ENCODE assay signal across 8 mouse cellular contexts in the genomic region with DNA sequence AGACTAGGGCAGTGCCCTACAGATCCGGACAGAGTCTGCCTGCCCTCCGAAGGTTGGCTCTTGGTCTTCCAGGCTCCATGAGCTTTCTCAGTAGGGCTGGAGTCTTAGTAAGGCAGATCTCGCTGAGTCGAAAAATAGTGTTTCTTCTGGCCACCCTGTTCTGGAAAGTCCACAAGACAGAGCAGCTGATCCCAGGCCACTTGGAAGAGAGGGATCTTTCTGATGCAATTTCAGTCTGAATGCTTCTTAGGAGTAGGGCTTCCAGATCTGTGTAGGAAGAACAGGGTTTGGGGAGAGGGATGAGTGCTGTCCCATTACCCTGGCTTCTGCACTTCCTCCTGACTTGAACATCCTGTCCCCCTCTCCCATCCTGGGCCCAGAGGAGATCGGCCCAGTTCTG. TPM values are rescaled to one million over a fixed set of nuclear protein-coding genes. Genes with fewer than 3 reads are reported as not detected.
DNase-seq lines count a peak whose midpoint lies in the region; ATAC-seq and TF ChIP-seq lines count a peak whose summit lies in the region.
"Had no signal": no experiment of that assay in that cellular context is flagged by ENCODE, and none has a peak within 500 bp of the region (broad histone marks: within the 10 kb centered on the region; RNA-seq: fewer than 3 reads in every experiment).

A gene (minus strand): TSS at position 67 of the 400 bp plus-strand sequence.

- no peak for ATAC-seq in lung, embryonic 14.5 days (ENCODE audit: insufficient read depth)
- no peak for ATAC-seq in forebrain, embryonic 12.5 days (ENCODE audit: low FRiP score)
- ATAC-seq in limb, embryonic 11.5 days (ENCODE audit: insufficient number of reproducible peaks, low FRiP score, low TSS enrichment, low read depth) = no peak

- no peaks in the 10 kb centered on the region for H3K9me3 ChIP-seq in lung, embryonic 14.5 days (ENCODE audit: low read depth, low read length)
- no peaks in the 10 kb centered on the region for H3K9me3 ChIP-seq in forebrain, embryonic 12.5 days
- H3K9me3 ChIP-seq in limb, embryonic 11.5 days (ENCODE audit: control insufficient read depth, low read length) = no peaks in the 10 kb centered on the region

- H3K9ac ChIP-seq in lung, embryonic 14.5 days = peak within 1 kb of the TSS; percentile 58
- peak within 1 kb of the TSS; percentile 64 for H3K9ac ChIP-seq in forebrain, embryonic 12.5 days
- H3K9ac ChIP-seq in limb, embryonic 11.5 days (ENCODE audit: low read length) = peak within 1 kb of the TSS; percentile 4; the same call in 1 of the 2 replicates

- peak within 1 kb of the TSS; percentile 91 for H3K4me2 ChIP-seq in lung, embryonic 14.5 days
- H3K4me2 ChIP-seq in forebrain, embryonic 12.5 days = peak within 1 kb of the TSS; percentile 67
- peak within 1 kb of the TSS; percentile 53 for H3K4me2 ChIP-seq in limb, embryonic 11.5 days (ENCODE audit: low read depth, severe bottlenecking)

- H3K36me3 ChIP-seq in lung, embryonic 14.5 days (ENCODE audit: insufficient read depth) = 0 out of 2 replicates have a peak, but pooled peaks cover 5% of the 10 kb centered on the region
- no peaks in the 10 kb centered on the region for H3K36me3 ChIP-seq in forebrain, embryonic 12.5 days (replicated peaks)
- H3K36me3 ChIP-seq in limb, embryonic 11.5 days (ENCODE audit: control insufficient read depth, insufficient read depth, low read length) = no peaks in the 10 kb centered on the region

- no peak for DNase-seq in lung, embryonic 14.5 days
- no peak for DNase-seq in lung, adult 18-20 months
- DNase-seq in limb, embryonic 11.5 days (ENCODE audit: low spot score) = no peak
- no peak for DNase-seq in adrenal gland, adult 18-20 months (ENCODE audit: low spot score in 2 of 2)
- no peak for DNase-seq in right cerebral cortex, postnatal 36 days (ENCODE audit: low spot score in 2 of 2)
- DNase-seq: adrenal gland, adult 8-10 months had no signal

- 0 out of 2 replicates have a peak, but pooled peaks cover 7% of the 10 kb centered on the region for H3K4me1 ChIP-seq in lung, embryonic 14.5 days (ENCODE audit: insufficient read depth)
- peaks cover 42% of the 10 kb centered on the region for H3K4me1 ChIP-seq in forebrain, embryonic 12.5 days
- H3K4me1 ChIP-seq in limb, embryonic 11.5 days (ENCODE audit: control insufficient read depth, insufficient read depth, low read length) = peaks cover 21% of the 10 kb centered on the region
- H3K4me1 ChIP-seq in olfactory bulb, adult 2 months (ENCODE audit: control insufficient read depth, insufficient read depth, low read length) = peaks cover 28% of the 10 kb centered on the region

- peak within 1 kb of the TSS; percentile 41 for H3K4me3 ChIP-seq in lung, embryonic 14.5 days (ENCODE audit: low read depth, low read length)
- peak within 1 kb of the TSS; percentile 51 for H3K4me3 ChIP-seq in forebrain, embryonic 12.5 days (replicated peaks)
- peak within 1 kb of the TSS; percentile 44 for H3K4me3 ChIP-seq in limb, embryonic 11.5 days (ENCODE audit: low read depth, low read length)
- H3K4me3 ChIP-seq in olfactory bulb, adult 2 months (ENCODE audit: insufficient read depth, low read depth, low read length) = peak within 1 kb of the TSS; percentile 61

- whole genome bisulfite sequencing in lung, embryonic 14.5 days = 79% methylated on average over 5 of the region's 5 CpGs
- 82% methylated on average over 5 of the region's 5 CpGs for WGBS in forebrain, embryonic 12.5 days
- 74% methylated on average over 5 of the region's 5 CpGs for WGBS in limb, embryonic 11.5 days
- 92% methylated on average over 5 of the region's 5 CpGs for WGBS in olfactory bulb, adult 2 months

- no peak within 1 kb of the TSS for H3K27ac ChIP-seq in lung, embryonic 14.5 days (ENCODE audit: low read depth)
- no peak within 1 kb of the TSS for H3K27ac ChIP-seq in forebrain, embryonic 12.5 days
- no peak within 1 kb of the TSS for H3K27ac ChIP-seq in limb, embryonic 11.5 days (replicated peaks; ENCODE audit: low read depth, low read length)
- peak within 1 kb of the TSS; percentile 96 for H3K27ac ChIP-seq in olfactory bulb, adult 2 months (ENCODE audit: insufficient read depth, low read depth, low read length)

- H3K27me3 ChIP-seq in lung, embryonic 14.5 days (ENCODE audit: insufficient read depth, low read length) = peaks cover 34% of the 10 kb centered on the region
- H3K27me3 ChIP-seq in forebrain, embryonic 12.5 days = peaks cover 36% of the 10 kb centered on the region
- H3K27me3 ChIP-seq in limb, embryonic 11.5 days (ENCODE audit: control insufficient read depth, insufficient read depth, low read length) = peaks cover 27% of the 10 kb centered on the region

- no peak for TF ChIP-seq CTCF in lung, embryonic 14.5 days (IDR thresholded peaks at IDR 0.05; ENCODE audit: low read depth)
- TF ChIP-seq CTCF in olfactory bulb, adult 2 months (IDR thresholded peaks at IDR 0.05; ENCODE audit: insufficient read depth, low read depth, low read length) = no peak

- TF ChIP-seq POLR2A in olfactory bulb, adult 2 months (IDR thresholded peaks at IDR 0.05; ENCODE audit: insufficient read depth, low read depth, low read length) = no peak

RNA-seq across cellular contexts. Expression of the gene that starts here (rescaled TPM):
- polyA plus RNA-seq in lung, embryonic 14.5 days (2014; fragmentation: Nextera tagmentation; extraction: Ambion mirVana) = 0.39 TPM in 2 replicates
- 0.45 and 0.50 TPM in 2 replicates for polyA plus RNA-seq in forebrain, embryonic 12.5 days (2016; fragmentation: Nextera tagmentation; extraction: Ambion mirVana)
- polyA plus RNA-seq in limb, embryonic 11.5 days (2014; fragmentation: Nextera tagmentation; extraction: Ambion mirVana) = 0.14 and 0.21 TPM in 2 replicates
- not detected in 2 replicates for polyA plus RNA-seq in olfactory bulb, adult 2 months (2012; ENCODE audit: insufficient read depth, insufficient read length, low replicate concordance, missing spikeins)
- total RNA-seq in adrenal gland, adult 18-20 months (2021) = under 1 TPM; 0.13 to 0.48 TPM

Comparison
In these comparisons a context has a peak if more than half of its experiments do, and no peak if none do; other contexts are left out.
1. H3K9ac ChIP-seq: peak in every context shown above with its lines; median percentile 64 in forebrain, embryonic 12.5 days; 58 in lung, embryonic 14.5 days; 4 in limb, embryonic 11.5 days.